Mouse (Mus musculus): ENCODE measurements around the gene Dock11.

The Dock11 gene

DNA sequence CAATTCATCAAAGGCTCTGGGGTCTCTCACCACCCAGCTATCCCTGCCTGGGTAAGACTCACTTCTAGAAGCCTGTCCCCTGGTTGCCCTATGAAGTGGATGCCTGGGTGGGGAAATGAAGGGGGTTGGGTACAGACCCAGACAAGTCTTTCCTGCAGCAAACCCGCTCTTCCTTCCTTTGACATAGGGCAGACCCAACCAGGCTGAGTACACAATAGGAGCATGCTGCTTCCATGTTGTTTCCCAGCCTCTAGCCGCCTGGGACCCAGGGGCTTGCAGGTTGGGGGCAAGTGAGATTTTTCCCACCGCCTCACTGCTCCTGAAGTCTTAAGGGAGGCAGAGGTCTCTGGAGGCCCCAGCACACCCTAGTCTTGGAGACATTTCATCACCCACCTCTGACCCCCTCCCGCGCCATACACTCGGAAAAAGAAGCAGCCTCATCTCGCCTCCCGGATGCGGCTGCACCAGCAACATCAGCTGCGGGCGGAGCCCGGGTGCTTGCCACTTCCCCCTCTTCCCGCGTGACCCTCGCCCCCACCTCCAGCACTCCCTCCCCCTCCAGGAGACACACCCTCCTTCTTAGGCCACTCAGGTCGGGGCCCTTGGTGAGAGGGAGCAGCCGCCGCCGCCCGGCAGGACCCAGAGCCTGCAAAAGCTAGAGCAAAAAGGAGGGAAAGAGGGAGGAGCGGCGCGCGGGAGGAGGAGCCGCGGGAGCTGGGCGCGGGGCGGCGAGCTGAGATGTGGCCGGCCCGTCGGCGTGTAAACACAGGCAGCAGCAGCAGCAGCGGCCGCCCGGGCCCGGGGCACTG is at the start of gene Dock11:
Gene Dock11, plus strand, starts transcription at position 746 of the 809 bp plus-strand sequence.
- DNase-seq (ENCODE audit: low spot score) = peak; percentile 23

DNA sequence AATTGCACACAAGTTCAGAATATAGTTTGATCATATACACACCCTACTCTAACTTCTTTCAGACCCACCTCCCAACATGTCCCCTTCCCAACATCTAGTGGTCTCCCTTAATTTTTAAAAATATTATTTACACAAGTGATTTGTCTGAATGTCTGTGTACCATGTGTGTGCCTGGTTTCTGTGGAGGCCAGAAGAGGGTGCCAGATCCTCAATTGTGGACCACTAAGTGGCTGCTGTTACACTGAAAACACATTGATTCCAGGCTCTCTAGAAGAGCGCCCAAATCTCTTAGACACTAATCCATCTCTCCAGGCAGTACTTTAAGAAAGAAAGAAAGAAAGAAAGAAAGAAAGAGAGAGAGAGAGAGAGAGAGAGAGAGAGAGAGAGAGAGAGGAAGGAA is 8.9 kb upstream of the Dock11 start:
- no peak for DNase-seq (ENCODE audit: low spot score)

- peak; percentile 5 for DNase-seq (ENCODE audit: low spot score)
Observed at GRCm38 (mm10) chrX:35888945-35889799, 540 bp downstream of the Dock11 start.

- no peak for DNase-seq (ENCODE audit: low spot score)
Observed at GRCm38 (mm10) chrX:35889800-35890106, 1.1 kb downstream of the Dock11 start.

- no peak for DNase-seq (ENCODE audit: low spot score)
Observed at GRCm38 (mm10) chrX:35891534-35892125, 3.0 kb downstream of the Dock11 start.

- DNase-seq (ENCODE audit: low spot score) = no peak
Observed at GRCm38 (mm10) chrX:35892377-35892776, 3.7 kb downstream of the Dock11 start.

DNA sequence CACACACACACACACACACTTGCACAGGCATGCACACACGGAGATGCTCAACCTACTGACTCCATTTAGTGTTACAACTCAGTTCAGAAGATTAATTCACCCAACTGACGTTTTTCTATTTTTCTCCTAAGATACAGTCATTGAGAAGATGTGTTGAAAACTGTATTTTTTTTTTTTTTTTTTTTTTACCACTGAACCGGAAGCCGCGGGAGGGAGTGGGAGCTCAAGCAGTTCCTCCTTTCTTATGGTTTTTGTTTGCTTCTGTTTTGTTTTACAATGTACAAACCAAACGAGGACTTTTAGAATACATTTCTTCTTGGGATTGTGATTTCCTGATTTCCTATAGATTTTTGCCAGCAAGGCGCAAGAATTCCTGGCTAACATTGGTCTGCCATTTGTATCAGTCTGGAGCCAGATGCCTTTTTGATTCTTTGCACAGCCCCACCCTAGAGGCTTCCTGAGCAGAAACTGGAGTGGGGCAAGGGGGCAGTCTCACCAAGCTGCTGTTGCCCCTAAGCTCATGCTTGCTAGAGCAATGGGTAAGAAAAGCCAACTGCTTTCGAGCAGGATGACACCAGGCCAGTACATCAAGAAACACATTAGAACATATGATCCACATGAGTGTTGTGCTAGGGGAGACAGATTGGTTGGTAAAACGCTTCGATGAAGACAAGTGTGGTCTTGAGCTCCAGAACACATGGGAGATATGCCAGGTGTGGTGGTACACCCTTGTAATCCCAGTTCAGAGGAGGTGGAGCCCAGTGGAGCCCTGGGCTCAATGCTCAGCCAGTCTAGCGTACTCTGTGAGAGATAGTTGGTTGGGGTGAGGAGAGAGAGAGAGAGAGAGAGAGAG is 9.2 kb downstream of the Dock11 start:
- DNase-seq (ENCODE audit: low spot score) = no peak

DNA sequence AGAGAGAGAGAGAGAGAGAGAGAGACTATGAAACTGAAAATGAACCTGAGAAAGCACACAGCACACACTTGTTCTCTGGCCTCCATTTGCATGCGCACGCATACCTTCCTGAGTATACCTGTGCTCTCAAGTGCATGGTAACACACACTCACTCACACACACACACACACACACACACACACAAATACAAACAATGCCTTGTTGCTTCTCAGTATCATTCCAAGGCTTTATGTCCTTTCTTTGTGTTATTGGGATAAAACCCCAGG is 9.8 kb downstream of the Dock11 start:
- DNase-seq (ENCODE audit: low spot score) = no peak

DNA sequence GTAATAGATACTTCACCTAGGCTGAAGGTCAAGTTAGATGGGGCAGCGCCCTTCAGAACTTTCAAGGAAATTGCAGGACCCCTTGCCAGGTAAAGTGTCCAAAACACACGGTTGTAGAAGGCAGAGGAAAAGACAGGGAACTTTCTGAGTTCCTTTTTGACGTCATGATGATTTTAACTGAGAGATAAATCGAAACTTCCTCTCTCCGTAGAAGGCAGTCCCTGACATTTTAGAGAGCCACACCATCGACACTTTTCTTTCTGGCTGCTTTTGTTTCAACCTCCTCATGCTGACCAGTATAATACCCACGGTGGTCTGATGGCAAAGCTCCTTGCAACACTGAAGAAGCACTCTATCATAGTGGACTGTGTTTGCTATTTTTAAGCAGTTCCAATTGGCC is 15.7 kb downstream of the Dock11 start:
- no peak for DNase-seq (ENCODE audit: low spot score)

GRCm38 (mm10) chrX:35906696-35907330 is 18.2 kb downstream of the Dock11 start:
- no peak for DNase-seq (ENCODE audit: low spot score)

DNA sequence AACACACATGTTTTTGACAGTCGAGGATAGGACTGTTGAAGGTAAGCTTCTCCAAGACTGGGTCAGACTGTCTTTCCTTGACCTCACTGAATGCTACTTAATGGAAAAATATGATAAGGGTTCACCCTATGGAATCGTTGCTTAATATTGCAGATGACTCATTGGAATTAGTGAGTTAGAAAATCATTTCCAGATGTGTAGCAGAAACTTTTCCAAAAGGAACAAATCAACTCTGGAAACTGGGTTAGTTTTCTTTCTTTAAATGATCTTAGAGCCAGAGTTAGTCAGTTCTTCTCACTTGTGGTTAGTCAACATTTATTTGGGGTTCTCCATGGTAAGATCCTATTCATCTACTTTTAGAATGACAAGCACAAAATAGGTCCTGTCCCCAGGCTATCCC is 30.9 kb downstream of the Dock11 start:
- DNase-seq (ENCODE audit: low spot score) = no peak

- no peak for DNase-seq (ENCODE audit: low spot score)
Observed at GRCm38 (mm10) chrX:35920096-35920607, 31.5 kb downstream of the Dock11 start.

- no peak for DNase-seq (ENCODE audit: low spot score)
Observed at GRCm38 (mm10) chrX:35921922-35922321, 33.3 kb downstream of the Dock11 start.

DNA sequence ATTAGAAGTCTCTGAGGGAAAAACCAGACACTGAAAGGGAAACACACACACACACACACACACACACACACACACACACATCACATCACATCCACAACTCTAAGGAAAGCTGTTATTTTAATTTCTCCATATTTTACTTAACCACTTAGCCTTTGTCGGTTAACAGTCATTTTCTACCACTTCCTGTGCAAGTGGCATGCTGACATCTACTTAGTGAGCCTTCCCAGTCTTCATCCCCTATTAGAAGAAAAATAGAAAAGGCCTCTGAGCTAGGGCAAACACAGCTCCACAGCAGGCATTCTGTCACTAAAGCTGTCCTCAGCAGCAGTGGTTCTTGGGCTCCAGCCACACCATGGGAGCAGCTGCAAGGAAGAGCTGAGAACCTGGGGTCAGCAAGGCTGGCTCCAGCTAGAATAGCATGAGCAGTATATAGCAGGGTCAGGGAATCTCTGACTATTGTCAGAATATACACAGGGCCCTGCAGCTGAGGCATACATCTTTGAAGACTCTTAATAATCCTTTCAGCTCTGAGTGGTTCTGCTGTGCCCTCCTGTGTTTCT is 36.2 kb downstream of the Dock11 start:
- DNase-seq (ENCODE audit: low spot score) = no peak

GRCm38 (mm10) chrX:35930094-35930933 is 41.7 kb downstream of the Dock11 start:
- no peak for DNase-seq (ENCODE audit: low spot score)

DNA sequence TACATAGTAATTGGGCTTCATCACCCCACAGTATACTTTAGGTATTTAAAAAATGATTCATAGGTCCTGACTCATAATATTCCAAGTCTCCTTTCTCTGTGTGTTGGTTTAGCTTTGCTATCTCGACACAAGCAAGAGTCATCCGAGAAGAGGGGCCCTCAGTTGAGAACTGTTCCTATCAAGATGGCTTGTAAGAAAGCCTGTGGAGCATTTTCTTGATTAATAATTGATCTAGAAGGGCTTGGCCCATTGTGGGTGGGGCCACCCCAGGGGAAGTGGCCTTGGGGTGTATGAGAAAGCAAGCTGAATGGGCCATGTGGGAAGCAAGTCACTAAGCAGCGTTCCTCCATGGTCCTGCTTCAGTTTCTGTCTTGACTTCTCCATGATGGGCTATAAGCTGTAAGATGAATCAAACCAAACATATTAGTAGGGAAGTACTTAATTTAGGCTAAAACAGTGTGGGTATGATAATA is 42.3 kb downstream of the Dock11 start:
- no peak for DNase-seq (ENCODE audit: low spot score)

DNA sequence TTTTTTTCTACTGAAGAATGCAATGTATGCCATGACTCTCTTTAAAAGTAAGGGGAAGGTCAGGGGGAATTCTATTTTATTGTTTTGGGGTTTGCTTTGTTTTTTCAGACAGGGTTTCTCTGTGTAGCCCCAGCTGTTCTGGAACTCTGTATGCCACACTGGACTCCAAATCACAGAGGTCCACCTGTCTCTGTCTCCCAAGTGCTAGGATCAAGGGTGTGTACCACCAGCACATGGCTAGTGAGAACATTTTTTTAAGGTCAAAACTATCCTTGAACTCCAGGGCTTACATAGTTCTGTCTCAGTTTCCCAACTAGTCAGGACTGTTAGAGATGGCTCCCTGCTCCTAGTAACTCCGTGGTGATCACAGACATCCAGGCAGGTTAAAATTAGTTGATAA is 43.3 kb downstream of the Dock11 start:
- no peak for DNase-seq (ENCODE audit: low spot score)

DNA sequence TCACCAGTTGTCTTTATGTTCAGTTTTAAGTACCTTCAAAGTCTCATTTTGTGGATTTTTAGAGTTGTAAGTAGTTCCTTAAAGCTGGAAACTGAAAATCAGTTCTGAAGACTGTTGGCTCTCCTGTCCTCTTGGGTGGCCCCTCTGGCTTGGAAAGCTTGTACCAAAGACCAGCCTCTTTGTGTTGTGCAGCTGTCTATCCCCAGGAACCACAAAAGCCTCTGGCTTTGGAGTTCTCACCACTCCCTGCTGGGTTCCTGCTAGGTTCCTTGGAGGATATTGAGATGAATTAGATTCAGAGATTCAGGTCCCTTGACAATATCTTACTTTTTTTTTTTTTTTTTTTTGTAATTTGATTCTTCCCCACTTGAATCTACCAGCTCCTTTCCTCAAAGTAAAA is 44.3 kb downstream of the Dock11 start:
- DNase-seq (ENCODE audit: low spot score) = no peak

DNA sequence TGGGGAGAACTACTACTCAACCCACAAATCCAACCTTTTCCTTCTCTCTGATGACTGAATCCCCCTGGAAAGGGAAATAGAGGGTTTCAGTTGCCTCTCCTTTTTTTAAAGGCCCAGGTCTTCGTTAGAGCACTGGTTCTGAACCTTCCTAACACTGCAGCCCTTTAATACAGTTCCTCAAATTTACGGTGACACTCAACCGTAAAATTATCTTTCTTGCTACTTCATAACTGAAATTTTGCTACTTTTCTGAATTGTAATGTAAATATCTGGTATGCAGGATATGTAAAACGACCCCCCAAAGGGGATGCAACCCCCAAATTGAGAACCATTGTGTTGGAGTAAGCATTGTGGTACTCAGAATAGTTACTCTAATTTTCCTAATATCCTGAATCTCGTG is 49.5 kb downstream of the Dock11 start:
- no peak for DNase-seq (ENCODE audit: low spot score)

DNA sequence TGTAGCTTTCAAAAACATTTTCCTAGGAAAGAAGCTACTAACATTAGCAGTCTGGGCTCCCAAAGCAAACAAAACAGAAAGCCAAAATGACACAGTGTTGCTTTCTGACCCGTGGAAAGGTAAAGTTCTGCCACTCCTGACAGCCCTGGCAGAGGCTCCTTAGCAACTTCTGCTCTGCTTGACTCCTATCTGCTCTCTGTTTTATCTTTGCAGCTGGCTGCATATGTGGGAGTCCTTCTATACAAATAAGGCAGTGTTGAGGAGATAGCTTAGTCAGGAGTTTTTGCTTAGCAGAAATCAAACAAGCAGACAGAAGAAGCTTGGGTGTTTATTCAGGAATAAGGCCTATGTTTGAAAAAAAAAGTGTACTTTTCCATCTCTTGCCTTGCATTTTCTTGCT is 57.8 kb downstream of the Dock11 start:
- no peak for DNase-seq (ENCODE audit: low spot score)
